Mouse (Mus musculus) erythroid progenitor cell, adult 5-6 weeks (primary cell): ENCODE data around the gene Zfp93. TPM values are rescaled to one million over a fixed set of nuclear protein-coding genes. Genes with fewer than 3 reads are reported as not detected.

Source experiments
- ATAC-seq: replicated peaks from 2 replicates; pipeline ENCODE4 v1.8.0; 2016; ENCODE audit warnings: moderate number of reproducible peaks, mild to moderate bottlenecking, moderate TSS enrichment, inconsistent platforms; ENCODE audit not compliant: poor library complexity, low FRiP score, severe bottlenecking
- total RNA-seq, 2 experiments: library from RNA; stranded (forward) in 1 of 2; stranded (reverse) in 1 of 2; fragments of 150-400 nt in 1 of 2; fragments of 186-747, 209-891 nt in 1 of 2; gene quantifications; 2 replicates each; pipeline versions ENCODE4 v1.2.3 to v1.2.4; 2015 to 2017; ENCODE audit warnings: low replicate concordance in 2 of 2

The Zfp93 gene
- total RNA-seq, 2 experiments from 2014 or later = 0.83 TPM; not detected in 1

DNA sequence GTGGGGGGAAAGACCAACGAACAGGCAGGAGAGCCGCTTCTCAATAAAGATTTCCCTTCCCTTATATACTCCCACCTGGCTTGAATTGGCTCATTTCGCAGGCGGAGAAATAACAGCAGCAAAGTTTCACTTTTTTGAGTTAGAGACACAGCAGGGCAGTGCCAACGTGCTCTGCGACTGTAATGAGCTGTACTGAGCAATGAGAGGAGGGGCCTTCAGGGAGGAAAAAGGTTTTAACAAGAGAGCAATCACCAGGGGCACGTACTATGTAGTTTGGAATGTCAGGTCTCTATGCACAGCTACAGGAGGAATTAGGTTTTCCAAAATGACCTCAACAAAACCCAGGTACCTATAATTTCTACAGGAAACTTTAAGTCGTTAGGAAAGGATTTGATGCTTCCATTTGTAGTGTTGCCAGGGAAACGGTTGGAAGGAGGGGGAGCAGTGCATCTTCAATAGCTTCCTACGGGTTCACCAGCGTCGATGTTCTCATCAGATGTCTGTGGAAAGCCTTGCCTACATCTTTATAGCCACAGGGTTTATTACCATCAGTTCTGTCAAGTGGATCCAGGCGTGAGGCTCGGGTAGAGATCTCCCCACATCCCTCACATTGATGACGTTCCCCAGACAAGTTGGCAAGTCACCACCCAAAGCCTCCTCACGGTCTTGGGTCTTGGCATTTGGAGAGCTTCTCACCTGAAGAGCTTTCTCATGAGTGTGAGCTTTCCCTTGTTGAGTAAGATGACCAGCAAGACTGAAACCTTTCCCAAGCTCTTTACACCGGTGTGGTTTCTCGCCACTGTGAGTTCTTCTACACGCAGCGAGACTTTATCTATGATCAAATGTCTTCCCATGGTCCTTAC lies 56.3 kb downstream of the Zfp93 start:
- no peak for ATAC-seq

Other genes with a start within 250 kb of the Zfp93 start
- not detected in 2 replicates for gene Vmn1r183, start 217.2 kb upstream of the Zfp93 start, total RNA-seq (2015; ENCODE audit: low replicate concordance)
- gene Vmn1r183, start 217.2 kb upstream of the Zfp93 start, total RNA-seq (2017; ENCODE audit: low replicate concordance) = not detected in 2 replicates
- 16.6 and 25.2 TPM in 2 replicates for gene Zfp180, start 188.5 kb upstream of the Zfp93 start, total RNA-seq (2015; ENCODE audit: low replicate concordance)
- gene Zfp180, start 188.5 kb upstream of the Zfp93 start, total RNA-seq (2017; ENCODE audit: low replicate concordance) = 19.4 and 20.3 TPM in 2 replicates
- 3.2 and 4.2 TPM in 2 replicates for gene Zfp112, start 158.1 kb upstream of the Zfp93 start, total RNA-seq (2015; ENCODE audit: low replicate concordance)
- 1.3 and 2.3 TPM in 2 replicates for gene Zfp112, start 158.1 kb upstream of the Zfp93 start, total RNA-seq (2017; ENCODE audit: low replicate concordance)
- gene Zfp235, start 136.3 kb upstream of the Zfp93 start, total RNA-seq (2015; ENCODE audit: low replicate concordance) = 5.4 TPM in 1 of 2 replicates, not detected in the other
- gene Zfp235, start 136.3 kb upstream of the Zfp93 start, total RNA-seq (2017; ENCODE audit: low replicate concordance) = not detected in 2 replicates
- 0.42 TPM in 1 of 2 replicates, not detected in the other for gene Zfp114, start 95.4 kb upstream of the Zfp93 start, total RNA-seq (2015; ENCODE audit: low replicate concordance)
- not detected in 2 replicates for gene Zfp114, start 95.4 kb upstream of the Zfp93 start, total RNA-seq (2017; ENCODE audit: low replicate concordance)
- 0.72 and 4.2 TPM in 2 replicates for gene Zfp111, start 59.0 kb upstream of the Zfp93 start, total RNA-seq (2015; ENCODE audit: low replicate concordance)
- 0.51 and 1.1 TPM in 2 replicates for gene Zfp111, start 59.0 kb upstream of the Zfp93 start, total RNA-seq (2017; ENCODE audit: low replicate concordance)
- 1.3 TPM in 1 of 2 replicates, not detected in the other for gene Zfp109, start 32.9 kb upstream of the Zfp93 start, total RNA-seq (2015; ENCODE audit: low replicate concordance)
- gene Zfp109, start 32.9 kb upstream of the Zfp93 start, total RNA-seq (2017; ENCODE audit: low replicate concordance) = 1.3 TPM in 1 of 2 replicates, not detected in the other
- gene Zfp108, start 15.6 kb upstream of the Zfp93 start, total RNA-seq (2015; ENCODE audit: low replicate concordance) = not detected in 2 replicates
- gene Zfp108, start 15.6 kb upstream of the Zfp93 start, total RNA-seq (2017; ENCODE audit: low replicate concordance) = not detected in 2 replicates
- 1.1 and 2.5 TPM in 2 replicates for gene Zfp61, start 30.8 kb downstream of the Zfp93 start, total RNA-seq (2015; ENCODE audit: low replicate concordance)
- 1.8 TPM in 1 of 2 replicates, not detected in the other for gene Zfp61, start 30.8 kb downstream of the Zfp93 start, total RNA-seq (2017; ENCODE audit: low replicate concordance)
- 0.72 TPM in 1 of 2 replicates, not detected in the other for gene Zfp94, start 46.2 kb downstream of the Zfp93 start, total RNA-seq (2015; ENCODE audit: low replicate concordance)
- 0.39 TPM in 1 of 2 replicates, not detected in the other for gene Zfp94, start 46.2 kb downstream of the Zfp93 start, total RNA-seq (2017; ENCODE audit: low replicate concordance)
- not detected in 2 replicates for gene Tescl, start 63.5 kb downstream of the Zfp93 start, total RNA-seq (2015; ENCODE audit: low replicate concordance)
- not detected in 2 replicates for gene Tescl, start 63.5 kb downstream of the Zfp93 start, total RNA-seq (2017; ENCODE audit: low replicate concordance)
- gene Lypd5, start 78.8 kb downstream of the Zfp93 start, total RNA-seq (2015; ENCODE audit: low replicate concordance) = not detected in 2 replicates
- gene Lypd5, start 78.8 kb downstream of the Zfp93 start, total RNA-seq (2017; ENCODE audit: low replicate concordance) = not detected in 2 replicates
- gene Kcnn4, start 99.8 kb downstream of the Zfp93 start, total RNA-seq (2015; ENCODE audit: low replicate concordance) = 237 and 287 TPM in 2 replicates
- gene Kcnn4, start 99.8 kb downstream of the Zfp93 start, total RNA-seq (2017; ENCODE audit: low replicate concordance) = 417 and 443 TPM in 2 replicates
- 33.9 and 52.0 TPM in 2 replicates for gene Smg9, start 129.2 kb downstream of the Zfp93 start, total RNA-seq (2015; ENCODE audit: low replicate concordance)
- 25.2 and 42.7 TPM in 2 replicates for gene Smg9, start 129.2 kb downstream of the Zfp93 start, total RNA-seq (2017; ENCODE audit: low replicate concordance)
- gene Irgc1, start 181.9 kb downstream of the Zfp93 start, total RNA-seq (2015; ENCODE audit: low replicate concordance) = not detected in 2 replicates
- not detected in 2 replicates for gene Irgc1, start 181.9 kb downstream of the Zfp93 start, total RNA-seq (2017; ENCODE audit: low replicate concordance)
- gene Plaur, start 192.1 kb downstream of the Zfp93 start, total RNA-seq (2015; ENCODE audit: low replicate concordance) = 2.9 and 6.1 TPM in 2 replicates
- gene Plaur, start 192.1 kb downstream of the Zfp93 start, total RNA-seq (2017; ENCODE audit: low replicate concordance) = 1.1 and 7.2 TPM in 2 replicates
- gene Cadm4, start 211.6 kb downstream of the Zfp93 start, total RNA-seq (2015; ENCODE audit: low replicate concordance) = not detected in 2 replicates
- gene Cadm4, start 211.6 kb downstream of the Zfp93 start, total RNA-seq (2017; ENCODE audit: low replicate concordance) = not detected in 2 replicates
- 0.84 TPM in 1 of 2 replicates, not detected in the other for gene Zfp428, start 236.6 kb downstream of the Zfp93 start, total RNA-seq (2015; ENCODE audit: low replicate concordance)
- 2.0 TPM in 1 of 2 replicates, not detected in the other for gene Zfp428, start 236.6 kb downstream of the Zfp93 start, total RNA-seq (2017; ENCODE audit: low replicate concordance)
- not detected in 2 replicates for gene AC161166.1, start 242.0 kb downstream of the Zfp93 start, total RNA-seq (2015; ENCODE audit: low replicate concordance)
- gene AC161166.1, start 242.0 kb downstream of the Zfp93 start, total RNA-seq (2017; ENCODE audit: low replicate concordance) = not detected in 2 replicates